Mouse (Mus musculus): ENCODE data around the gene Lin9. TPM values are rescaled to one million over a fixed set of nuclear protein-coding genes. Genes with fewer than 3 reads are reported as not detected.
A peak's percentile ranks its signal among the peaks of the same experiment; 100 is the strongest.

Lin9 gene
- polyA plus RNA-seq, 1 experiment from 2014 or later: 14.4 TPM

DNA sequence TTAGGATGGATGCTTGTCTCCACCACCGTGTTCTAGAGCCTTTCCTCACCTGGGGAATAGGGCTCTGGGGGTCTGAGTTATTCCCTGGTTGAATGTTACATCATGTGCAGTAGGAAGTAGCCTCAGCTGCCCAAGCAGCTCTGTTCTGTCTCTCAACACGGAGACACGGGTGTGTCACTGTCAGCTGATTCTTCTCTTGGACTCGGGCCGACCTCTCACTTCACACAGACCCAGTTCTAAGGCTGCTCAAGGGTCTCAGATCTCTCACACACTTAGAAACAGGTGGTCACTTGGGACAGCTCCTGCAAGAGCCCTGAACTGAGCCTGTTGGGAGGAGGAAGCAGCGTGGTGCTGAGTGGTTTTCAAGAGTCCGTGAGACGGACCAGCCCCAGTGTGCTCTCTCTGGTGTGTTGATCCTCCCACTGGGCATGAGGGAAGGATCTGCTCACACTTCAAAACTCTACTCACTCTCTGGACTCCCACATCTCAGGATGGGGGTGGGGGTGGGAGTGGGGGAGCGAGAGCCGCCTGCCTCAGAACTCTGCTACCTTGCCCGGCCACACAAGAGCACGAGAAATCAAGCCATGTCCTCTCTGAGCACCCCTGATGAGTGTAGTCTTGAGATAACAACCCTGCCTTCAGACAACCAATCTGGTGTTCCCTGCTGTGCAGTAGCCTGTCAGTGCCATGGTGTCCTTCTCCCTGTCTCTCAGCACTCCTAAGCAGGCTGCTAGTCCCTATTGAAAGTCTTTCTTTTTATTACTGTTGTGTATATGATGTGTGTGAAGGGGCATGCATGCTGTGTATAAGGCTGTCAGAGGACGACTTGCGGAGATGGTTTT lies 68.2 kb downstream of the Lin9 start:
- Histone ChIP-seq H3K36me3 (no peaks in the 10 kb centered on the region), H3K27ac (no peak overlapping the region), H3K9me3 (no peaks in the 10 kb centered on the region), H3K4me2 (no peak overlapping the region), H3K27me3 (no peaks in the 10 kb centered on the region), H3K4me1 (no peaks in the 10 kb centered on the region), H3K9ac (no peak overlapping the region), H3K4me3 (no peak overlapping the region)
- 59% methylated on average over 14 of the region's 14 CpGs for WGBS
- no peak for ATAC-seq (ENCODE audit: insufficient number of reproducible peaks, low FRiP score, low TSS enrichment, low read depth)

DNA sequence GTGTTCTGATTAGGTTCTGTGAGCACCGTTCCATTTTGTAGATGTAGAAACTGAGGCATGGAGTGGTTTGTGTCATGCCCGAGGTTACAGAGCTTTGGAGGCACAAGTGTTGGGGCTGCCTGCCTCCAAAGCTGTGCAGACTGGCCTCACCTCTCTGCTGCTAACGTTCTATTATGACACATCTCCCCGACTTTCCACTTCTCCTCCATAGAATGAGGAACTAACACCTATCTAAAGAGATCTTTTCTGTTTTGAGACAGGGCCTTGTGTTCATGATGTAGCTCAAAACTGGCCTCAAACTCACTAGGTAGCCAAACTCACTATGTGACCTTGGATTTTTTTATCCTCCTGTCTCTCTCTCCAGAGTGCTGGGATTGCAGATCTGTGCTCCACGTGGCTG lies 77.8 kb downstream of the Lin9 start:
- Histone ChIP-seq H3K9ac (no peak overlapping the region), H3K4me3 (no peak overlapping the region), H3K27me3 (no peaks in the 10 kb centered on the region), H3K27ac (no peak overlapping the region), H3K36me3 (no peaks in the 10 kb centered on the region), H3K4me2 (no peak overlapping the region), H3K9me3 (no peaks in the 10 kb centered on the region), H3K4me1 (no peaks in the 10 kb centered on the region)
- ATAC-seq (ENCODE audit: insufficient number of reproducible peaks, low FRiP score, low TSS enrichment, low read depth): no peak
- 77% methylated on average over 5 of the region's 5 CpGs for WGBS

DNA sequence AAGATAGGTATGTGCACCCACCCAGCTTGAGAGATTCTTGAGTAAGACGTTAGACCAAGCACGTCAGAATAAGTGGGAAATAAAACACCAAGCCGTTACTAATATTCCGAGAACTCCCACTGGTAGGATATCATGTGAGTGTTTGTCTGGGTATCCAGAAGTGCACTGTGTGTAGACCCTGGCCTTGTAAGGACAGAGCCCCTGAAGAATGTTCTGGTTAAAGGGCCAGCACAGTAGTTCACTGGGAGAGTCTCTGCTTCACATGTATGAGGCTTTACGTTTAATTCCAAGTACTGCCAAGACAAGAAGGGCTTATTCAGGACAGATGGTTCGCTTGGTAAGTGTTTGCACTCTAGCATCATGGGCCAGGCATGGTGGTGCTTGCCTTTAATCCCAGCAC lies 78.5 kb downstream of the Lin9 start:
- Histone ChIP-seq H3K4me1 (no peaks in the 10 kb centered on the region), H3K36me3 (no peaks in the 10 kb centered on the region), H3K4me2 (no peak overlapping the region), H3K27ac (no peak overlapping the region), H3K9ac (no peak overlapping the region), H3K9me3 (no peaks in the 10 kb centered on the region), H3K4me3 (no peak overlapping the region), H3K27me3 (no peaks in the 10 kb centered on the region)
- WGBS: 83% methylated on average over 6 of the region's 6 CpGs
- ATAC-seq (ENCODE audit: insufficient number of reproducible peaks, low FRiP score, low TSS enrichment, low read depth): no peak

DNA sequence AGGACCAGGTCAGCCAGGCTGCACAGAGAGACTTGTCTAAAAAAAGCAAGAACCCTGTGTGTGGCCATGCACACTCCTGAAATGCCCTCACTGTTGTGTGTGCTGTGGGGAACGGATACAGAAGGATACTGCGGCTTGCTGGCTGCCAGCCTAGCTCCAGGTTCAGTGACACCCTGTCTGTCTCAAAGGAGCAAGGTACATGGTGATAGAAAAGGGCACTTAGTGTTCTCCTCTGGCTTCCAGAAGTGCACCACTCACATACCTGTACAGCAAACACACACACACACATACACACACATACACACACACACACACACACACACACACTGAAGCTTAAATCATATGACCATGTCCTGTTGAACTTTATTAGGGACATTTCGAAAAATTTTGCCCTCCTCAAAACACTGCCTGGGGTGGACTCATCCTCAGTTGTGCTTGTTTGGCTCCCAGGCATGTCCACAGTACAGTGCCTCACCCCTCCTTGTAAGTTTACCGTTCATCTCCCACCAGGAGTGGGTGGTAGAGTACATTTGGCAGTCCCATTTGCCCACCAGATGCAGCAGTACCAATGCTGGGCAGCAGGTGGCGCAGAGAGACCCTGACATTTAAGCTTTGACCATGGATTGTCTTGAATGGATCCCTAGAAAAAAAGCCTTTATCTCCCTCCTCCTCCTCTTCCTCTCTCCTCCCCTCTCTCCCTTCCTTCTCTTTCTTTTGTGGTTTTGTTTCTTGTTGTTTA lies 79.2 kb downstream of the Lin9 start:
- H3K4me2 ChIP-seq: no peak overlapping the region
- H3K4me3 ChIP-seq: no peak overlapping the region
- no peaks in the 10 kb centered on the region for H3K27me3 ChIP-seq
- H3K9ac ChIP-seq: no peak overlapping the region
- H3K27ac ChIP-seq: no peak overlapping the region
- ATAC-seq (ENCODE audit: insufficient number of reproducible peaks, low FRiP score, low TSS enrichment, low read depth): no peak; the same call in 1 of the 2 replicates
- 0 out of 2 replicates have a peak, but pooled peaks cover 3% of the 10 kb centered on the region for H3K4me1 ChIP-seq
- no peaks in the 10 kb centered on the region for H3K9me3 ChIP-seq
- no peaks in the 10 kb centered on the region for H3K36me3 ChIP-seq
- WGBS: 46% methylated on average over 5 of the region's 5 CpGs

DNA sequence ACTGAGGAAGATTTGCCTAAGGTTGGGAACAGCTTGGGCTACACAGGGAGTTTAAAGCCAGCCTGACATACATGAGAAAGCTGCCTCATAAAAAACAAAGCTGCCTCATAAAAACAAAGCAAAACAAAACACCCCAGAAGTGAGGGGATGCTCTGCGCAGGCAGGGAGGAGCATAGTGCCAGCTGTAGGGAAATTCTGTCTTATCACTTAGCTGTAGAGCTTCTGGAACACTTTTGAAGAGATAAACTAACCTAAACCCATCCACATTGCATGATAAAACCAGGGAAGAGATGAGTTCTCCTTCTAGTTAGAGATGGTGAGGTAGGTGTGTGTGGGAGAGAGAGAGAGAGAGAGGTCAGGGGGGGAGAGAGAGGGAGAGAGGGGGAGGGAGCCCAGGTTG lies 81.7 kb downstream of the Lin9 start:
- H3K27ac ChIP-seq: no peak overlapping the region
- H3K36me3 ChIP-seq: no peaks in the 10 kb centered on the region
- WGBS: 56% methylated on average over 1 of the region's 1 CpGs
- H3K9ac ChIP-seq: no peak overlapping the region
- ATAC-seq (ENCODE audit: insufficient number of reproducible peaks, low FRiP score, low TSS enrichment, low read depth): no peak
- no peaks in the 10 kb centered on the region for H3K9me3 ChIP-seq
- no peaks in the 10 kb centered on the region for H3K27me3 ChIP-seq
- no peak overlapping the region for H3K4me3 ChIP-seq
- H3K4me1 ChIP-seq: peaks cover 8% of the 10 kb centered on the region
- H3K4me2 ChIP-seq: no peak overlapping the region

DNA sequence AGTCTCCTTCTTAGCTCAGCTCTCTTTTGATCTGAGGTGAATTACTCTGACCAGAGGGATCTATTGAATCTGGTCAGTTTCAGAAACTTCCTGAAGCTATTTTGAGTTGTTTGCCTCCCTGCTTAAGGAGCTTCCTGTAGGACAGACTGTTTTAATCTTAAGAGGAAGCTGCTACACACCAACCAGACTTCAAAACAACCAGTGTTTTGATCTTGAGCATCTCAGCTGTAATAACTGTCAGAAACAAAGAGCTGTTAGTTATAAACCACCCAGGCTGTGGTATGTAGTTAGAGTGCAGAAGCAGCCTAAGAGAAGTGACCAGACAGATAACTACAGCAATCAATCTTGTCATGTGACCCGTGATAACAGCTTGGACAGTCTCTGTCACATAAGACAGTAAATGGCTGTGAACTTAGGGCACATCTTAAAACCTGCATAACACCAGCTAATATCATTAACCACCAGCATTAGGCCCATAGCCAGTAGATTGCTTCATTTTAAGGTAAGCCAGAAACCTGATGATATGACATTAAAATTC lies 82.8 kb downstream of the Lin9 start:
- Histone ChIP-seq H3K36me3 (no peaks in the 10 kb centered on the region), H3K4me2 (no peak overlapping the region), H3K9ac (no peak overlapping the region), H3K9me3 (no peaks in the 10 kb centered on the region), H3K27me3 (no peaks in the 10 kb centered on the region), H3K27ac (no peak overlapping the region), H3K4me3 (no peak overlapping the region), H3K4me1 (peaks cover 16% of the 10 kb centered on the region)
- no peak for ATAC-seq (ENCODE audit: insufficient number of reproducible peaks, low FRiP score, low TSS enrichment, low read depth)
- WGBS: 21% methylated on average over 1 of the region's 1 CpGs

DNA sequence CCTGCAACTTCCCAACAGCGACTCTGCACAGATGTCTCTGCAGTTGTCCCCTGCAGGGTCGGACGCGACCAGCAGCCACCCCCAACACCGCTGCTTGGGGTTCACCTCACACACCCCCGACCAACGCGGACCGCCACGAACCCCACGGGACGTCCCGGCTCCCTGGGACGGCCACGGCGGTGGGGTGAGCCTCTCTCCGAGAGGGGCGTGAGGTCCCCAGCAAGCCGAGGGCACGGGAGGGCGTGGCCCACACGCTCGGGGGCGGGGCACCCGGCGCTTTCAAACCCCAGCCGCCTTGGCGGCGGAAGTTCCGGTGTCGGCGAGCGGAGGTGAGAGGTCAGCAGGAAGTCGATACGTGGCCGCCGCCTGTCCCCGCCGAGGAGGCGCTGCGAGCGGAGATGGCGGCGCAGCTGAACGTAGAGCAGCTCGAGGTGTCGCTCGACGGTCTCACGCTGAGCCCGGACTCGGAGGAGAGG lies 84.8 kb downstream of the Lin9 start, which contains the start of gene Acbd3:
Acbd3 (plus strand) TSS at position 340 of the 476 bp plus-strand sequence.
- under 1% methylated on average over 52 of the region's 52 CpGs for WGBS
- H3K4me1 ChIP-seq: peaks cover 22% of the 10 kb centered on the region
- no peaks in the 10 kb centered on the region for H3K36me3 ChIP-seq
- H3K9ac ChIP-seq: peak within 1 kb of the TSS; percentile 99
- peak within 1 kb of the TSS; percentile 100 for H3K4me3 ChIP-seq
- peak within 1 kb of the TSS; percentile 95 for H3K27ac ChIP-seq
- H3K4me2 ChIP-seq: peak within 1 kb of the TSS; percentile 52
- ATAC-seq (ENCODE audit: insufficient number of reproducible peaks, low FRiP score, low TSS enrichment, low read depth): peak; percentile 90
- no peaks in the 10 kb centered on the region for H3K9me3 ChIP-seq
- H3K27me3 ChIP-seq: no peaks in the 10 kb centered on the region

DNA sequence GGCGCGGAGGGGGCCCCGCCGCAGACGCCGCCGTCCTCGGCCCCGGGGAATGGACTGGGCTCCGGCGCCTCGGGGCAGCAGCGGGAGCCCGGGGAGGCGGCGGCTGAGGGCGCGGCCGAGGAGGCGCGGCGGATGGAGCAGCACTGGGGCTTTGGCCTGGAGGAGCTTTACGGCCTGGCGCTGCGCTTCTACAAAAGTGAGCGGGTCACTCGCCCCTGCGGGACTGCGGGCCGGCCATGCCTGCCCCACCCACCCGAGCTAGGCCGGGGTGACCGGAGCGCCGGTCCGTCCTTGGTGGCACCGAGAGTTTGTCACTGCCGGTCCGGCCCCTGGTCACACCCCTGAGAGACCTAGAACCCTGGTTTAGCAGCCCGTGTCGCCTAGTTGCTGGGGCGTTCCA lies 85.2 kb downstream of the Lin9 start:
- peak; percentile 59; the same call in 1 of the 2 replicates for ATAC-seq (ENCODE audit: insufficient number of reproducible peaks, low FRiP score, low TSS enrichment, low read depth)
- no peaks in the 10 kb centered on the region for H3K36me3 ChIP-seq
- H3K9me3 ChIP-seq: no peaks in the 10 kb centered on the region
- under 1% methylated on average over 42 of the region's 42 CpGs for WGBS
- peaks cover 22% of the 10 kb centered on the region for H3K4me1 ChIP-seq
- H3K9ac ChIP-seq: peak overlapping the region; percentile 99
- H3K27ac ChIP-seq: peak overlapping the region; percentile 95
- peak overlapping the region; percentile 100 for H3K4me3 ChIP-seq
- no peaks in the 10 kb centered on the region for H3K27me3 ChIP-seq
- peak overlapping the region; percentile 52 for H3K4me2 ChIP-seq

DNA sequence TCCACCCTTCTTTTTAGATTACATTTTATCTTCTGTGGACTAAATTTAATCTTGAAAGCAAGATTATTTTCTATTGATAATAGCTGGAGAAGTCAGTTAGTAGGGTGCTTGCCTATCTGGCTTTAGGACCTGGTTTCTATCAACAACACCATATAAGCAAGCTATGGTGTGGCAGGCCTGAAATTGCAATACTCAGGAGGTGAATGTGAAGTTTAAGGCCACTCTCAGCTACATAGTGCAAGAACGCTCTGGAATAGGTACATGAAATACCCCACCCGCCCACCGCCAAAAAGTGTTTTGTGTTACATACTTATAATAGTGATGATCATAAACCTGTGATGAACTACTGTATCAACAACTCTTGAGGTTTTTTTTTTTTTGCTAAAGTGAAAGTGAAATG lies 88.3 kb downstream of the Lin9 start:
- Histone ChIP-seq H3K4me1 (peaks cover 22% of the 10 kb centered on the region), H3K4me2 (no peak overlapping the region), H3K9me3 (no peaks in the 10 kb centered on the region), H3K27me3 (no peaks in the 10 kb centered on the region), H3K4me3 (no peak overlapping the region), H3K27ac (no peak overlapping the region), H3K36me3 (peaks cover under 1% of the 10 kb centered on the region), H3K9ac (no peak overlapping the region)
- no peak for ATAC-seq (ENCODE audit: insufficient number of reproducible peaks, low FRiP score, low TSS enrichment, low read depth)
- WGBS: 86% methylated on average over 3 of the region's 3 CpGs

Other genes starting within 250 kb of the Lin9 start
- gene Stum, start 157.6 kb upstream of the Lin9 start, polyA plus RNA-seq (2015; fragmentation: Nextera tagmentation; extraction: Ambion mirVana): 3.9 and 4.4 TPM in 2 replicates
- gene Parp1, start 72.2 kb upstream of the Lin9 start, polyA plus RNA-seq (2015; fragmentation: Nextera tagmentation; extraction: Ambion mirVana): 99.9 and 105 TPM in 2 replicates
- 0.17 and 0.22 TPM in 2 replicates for gene Mixl1, start 55.9 kb downstream of the Lin9 start, polyA plus RNA-seq (2015; fragmentation: Nextera tagmentation; extraction: Ambion mirVana)
- 24.0 and 27.9 TPM in 2 replicates for gene Acbd3, start 84.9 kb downstream of the Lin9 start, polyA plus RNA-seq (2015; fragmentation: Nextera tagmentation; extraction: Ambion mirVana)
- 2,561 and 2,592 TPM in 2 replicates for gene H3f3a, start 172.8 kb downstream of the Lin9 start, polyA plus RNA-seq (2015; fragmentation: Nextera tagmentation; extraction: Ambion mirVana)
- 37.0 and 39.0 TPM in 2 replicates for gene Sde2, start 210.0 kb downstream of the Lin9 start, polyA plus RNA-seq (2015; fragmentation: Nextera tagmentation; extraction: Ambion mirVana)

All from limb, embryonic 15.5 days (tissue).